Mouse (Mus musculus): ENCODE data around the gene Mrap2. TPM values are rescaled to one million over a fixed set of nuclear protein-coding genes. Genes with fewer than 3 reads are reported as not detected.

The Mrap2 gene
- polyA plus RNA-seq, 1 experiment from 2014 or later: 0.20 TPM

- ATAC-seq (ENCODE audit: low read depth): no peak
- Histone ChIP-seq H3K36me3 (ENCODE audit: control insufficient read depth, insufficient read depth, low read length) (no peaks in the 10 kb centered on the region), H3K4me3 (ENCODE audit: low read length) (no peak overlapping the region), H3K4me2 (ENCODE audit: low read depth, low read length) (no peak overlapping the region), H3K27ac (ENCODE audit: low read length) (no peak overlapping the region), H3K4me1 (replicated peaks; ENCODE audit: control insufficient read depth, insufficient read depth, low read length) (peaks cover 7% of the 10 kb centered on the region; the same call in 1 of the 2 replicates), H3K27me3 (ENCODE audit: control insufficient read depth, insufficient read depth, low read depth, low read length) (peaks cover 27% of the 10 kb centered on the region), H3K9me3 (ENCODE audit: control insufficient read depth, low read length) (no peaks in the 10 kb centered on the region), H3K9ac (ENCODE audit: low read length) (no peak overlapping the region)
- 81% methylated on average over 3 of the region's 3 CpGs for WGBS
These were observed 1.0 kb upstream of the Mrap2 start for GRCm38 (mm10) chr9:87143076-87143475.

GRCm38 (mm10) chr9:87144532-87144931 lies 426 bp downstream of the Mrap2 start:
- Histone ChIP-seq H3K9me3 (ENCODE audit: control insufficient read depth, low read length) (no peaks in the 10 kb centered on the region), H3K4me1 (replicated peaks; ENCODE audit: control insufficient read depth, insufficient read depth, low read length) (peaks cover 7% of the 10 kb centered on the region; the same call in 1 of the 2 replicates), H3K9ac (ENCODE audit: low read length) (peak overlapping the region; percentile 39), H3K27ac (ENCODE audit: low read length) (no peak overlapping the region), H3K27me3 (ENCODE audit: control insufficient read depth, insufficient read depth, low read depth, low read length) (peaks cover 27% of the 10 kb centered on the region), H3K4me3 (ENCODE audit: low read length) (peak overlapping the region; percentile 43), H3K36me3 (ENCODE audit: control insufficient read depth, insufficient read depth, low read length) (no peaks in the 10 kb centered on the region), H3K4me2 (ENCODE audit: low read depth, low read length) (peak overlapping the region; percentile 65)
- 1% methylated on average over 19 of the region's 19 CpGs for WGBS
- peak; percentile 44; the same call in 1 of the 2 replicates for ATAC-seq (ENCODE audit: low read depth)

GRCm38 (mm10) chr9:87145180-87145579 lies 1.1 kb downstream of the Mrap2 start:
- Histone ChIP-seq H3K27ac (ENCODE audit: low read length) (no peak overlapping the region), H3K9ac (ENCODE audit: low read length) (no peak overlapping the region), H3K27me3 (ENCODE audit: control insufficient read depth, insufficient read depth, low read depth, low read length) (peaks cover 27% of the 10 kb centered on the region), H3K36me3 (ENCODE audit: control insufficient read depth, insufficient read depth, low read length) (no peaks in the 10 kb centered on the region), H3K4me1 (replicated peaks; ENCODE audit: control insufficient read depth, insufficient read depth, low read length) (peaks cover 7% of the 10 kb centered on the region; the same call in 1 of the 2 replicates), H3K4me3 (ENCODE audit: low read length) (peak overlapping the region; percentile 43; the same call in 1 of the 2 replicates), H3K9me3 (ENCODE audit: control insufficient read depth, low read length) (no peaks in the 10 kb centered on the region), H3K4me2 (ENCODE audit: low read depth, low read length) (peak overlapping the region; percentile 65)
- ATAC-seq (ENCODE audit: low read depth): peak; percentile 61
- WGBS: 4% methylated on average over 15 of the region's 15 CpGs

GRCm38 (mm10) chr9:87145671-87146070 lies 1.6 kb downstream of the Mrap2 start:
- WGBS: 35% methylated on average over 11 of the region's 11 CpGs
- Histone ChIP-seq H3K27me3 (ENCODE audit: control insufficient read depth, insufficient read depth, low read depth, low read length) (peaks cover 27% of the 10 kb centered on the region), H3K27ac (ENCODE audit: low read length) (no peak overlapping the region), H3K4me1 (replicated peaks; ENCODE audit: control insufficient read depth, insufficient read depth, low read length) (peaks cover 7% of the 10 kb centered on the region; the same call in 1 of the 2 replicates), H3K4me2 (ENCODE audit: low read depth, low read length) (peak overlapping the region; percentile 65; the same call in 1 of the 2 replicates), H3K9me3 (ENCODE audit: control insufficient read depth, low read length) (no peaks in the 10 kb centered on the region), H3K9ac (ENCODE audit: low read length) (no peak overlapping the region), H3K36me3 (ENCODE audit: control insufficient read depth, insufficient read depth, low read length) (no peaks in the 10 kb centered on the region), H3K4me3 (ENCODE audit: low read length) (no peak overlapping the region)
- ATAC-seq (ENCODE audit: low read depth): 0 out of 2 replicates have a peak, but pooled peaks have one; percentile 4

- H3K27me3 ChIP-seq (ENCODE audit: control insufficient read depth, insufficient read depth, low read depth, low read length): peaks cover 27% of the 10 kb centered on the region
- H3K9me3 ChIP-seq (ENCODE audit: control insufficient read depth, low read length): no peaks in the 10 kb centered on the region
- no peak overlapping the region for H3K27ac ChIP-seq (ENCODE audit: low read length)
- no peak for ATAC-seq (ENCODE audit: low read depth)
- peaks cover 7% of the 10 kb centered on the region; the same call in 1 of the 2 replicates for H3K4me1 ChIP-seq (replicated peaks; ENCODE audit: control insufficient read depth, insufficient read depth, low read length)
- 83% methylated on average over 4 of the region's 4 CpGs for WGBS
- H3K36me3 ChIP-seq (ENCODE audit: control insufficient read depth, insufficient read depth, low read length): no peaks in the 10 kb centered on the region
- no peak overlapping the region for H3K4me2 ChIP-seq (ENCODE audit: low read depth, low read length)
- no peak overlapping the region for H3K4me3 ChIP-seq (ENCODE audit: low read length)
- no peak overlapping the region for H3K9ac ChIP-seq (ENCODE audit: low read length)
These were observed 2.3 kb downstream of the Mrap2 start for GRCm38 (mm10) chr9:87146400-87146799.

GRCm38 (mm10) chr9:87147927-87148326 lies 3.8 kb downstream of the Mrap2 start:
- no peaks in the 10 kb centered on the region for H3K9me3 ChIP-seq (ENCODE audit: control insufficient read depth, low read length)
- peak; percentile 80 for ATAC-seq (ENCODE audit: low read depth)
- H3K36me3 ChIP-seq (ENCODE audit: control insufficient read depth, insufficient read depth, low read length): no peaks in the 10 kb centered on the region
- H3K9ac ChIP-seq (ENCODE audit: low read length): no peak overlapping the region
- no peak overlapping the region for H3K4me3 ChIP-seq (ENCODE audit: low read length)
- no peak overlapping the region for H3K4me2 ChIP-seq (ENCODE audit: low read depth, low read length)
- peaks cover 7% of the 10 kb centered on the region; the same call in 1 of the 2 replicates for H3K4me1 ChIP-seq (replicated peaks; ENCODE audit: control insufficient read depth, insufficient read depth, low read length)
- WGBS: 40% methylated on average over 2 of the region's 2 CpGs
- peaks cover 27% of the 10 kb centered on the region for H3K27me3 ChIP-seq (ENCODE audit: control insufficient read depth, insufficient read depth, low read depth, low read length)
- no peak overlapping the region for H3K27ac ChIP-seq (ENCODE audit: low read length)

- no peaks in the 10 kb centered on the region for H3K36me3 ChIP-seq (ENCODE audit: control insufficient read depth, insufficient read depth, low read length)
- no peak overlapping the region for H3K9ac ChIP-seq (ENCODE audit: low read length)
- H3K9me3 ChIP-seq (ENCODE audit: control insufficient read depth, low read length): no peaks in the 10 kb centered on the region
- H3K27ac ChIP-seq (ENCODE audit: low read length): no peak overlapping the region
- H3K27me3 ChIP-seq (ENCODE audit: control insufficient read depth, insufficient read depth, low read depth, low read length): no peaks in the 10 kb centered on the region
- no peak overlapping the region for H3K4me3 ChIP-seq (ENCODE audit: low read length)
- 92% methylated on average over 1 of the region's 1 CpGs for WGBS
- H3K4me1 ChIP-seq (replicated peaks; ENCODE audit: control insufficient read depth, insufficient read depth, low read length): no peaks in the 10 kb centered on the region
- ATAC-seq (ENCODE audit: low read depth): no peak
- H3K4me2 ChIP-seq (ENCODE audit: low read depth, low read length): no peak overlapping the region
These were observed 8.7 kb downstream of the Mrap2 start for GRCm38 (mm10) chr9:87152641-87153325.

- H3K4me2 ChIP-seq (ENCODE audit: low read depth, low read length): no peak overlapping the region
- H3K4me1 ChIP-seq (replicated peaks; ENCODE audit: control insufficient read depth, insufficient read depth, low read length): no peaks in the 10 kb centered on the region
- no peaks in the 10 kb centered on the region for H3K9me3 ChIP-seq (ENCODE audit: control insufficient read depth, low read length)
- H3K9ac ChIP-seq (ENCODE audit: low read length): no peak overlapping the region
- no peaks in the 10 kb centered on the region for H3K27me3 ChIP-seq (ENCODE audit: control insufficient read depth, insufficient read depth, low read depth, low read length)
- H3K4me3 ChIP-seq (ENCODE audit: low read length): no peak overlapping the region
- ATAC-seq (ENCODE audit: low read depth): no peak
- no peaks in the 10 kb centered on the region for H3K36me3 ChIP-seq (ENCODE audit: control insufficient read depth, insufficient read depth, low read length)
- H3K27ac ChIP-seq (ENCODE audit: low read length): no peak overlapping the region
- WGBS: 78% methylated on average over 4 of the region's 4 CpGs
These were observed 18.5 kb downstream of the Mrap2 start for GRCm38 (mm10) chr9:87162559-87162958.

GRCm38 (mm10) chr9:87167001-87167830 lies 23.1 kb downstream of the Mrap2 start:
- 70% methylated on average over 9 of the region's 9 CpGs for WGBS
- ATAC-seq (ENCODE audit: low read depth): no peak
- H3K9ac ChIP-seq (ENCODE audit: low read length): no peak overlapping the region
- no peaks in the 10 kb centered on the region for H3K9me3 ChIP-seq (ENCODE audit: control insufficient read depth, low read length)
- no peak overlapping the region for H3K4me2 ChIP-seq (ENCODE audit: low read depth, low read length)
- no peaks in the 10 kb centered on the region for H3K27me3 ChIP-seq (ENCODE audit: control insufficient read depth, insufficient read depth, low read depth, low read length)
- no peaks in the 10 kb centered on the region for H3K36me3 ChIP-seq (ENCODE audit: control insufficient read depth, insufficient read depth, low read length)
- H3K4me1 ChIP-seq (replicated peaks; ENCODE audit: control insufficient read depth, insufficient read depth, low read length): no peaks in the 10 kb centered on the region
- H3K27ac ChIP-seq (ENCODE audit: low read length): no peak overlapping the region
- H3K4me3 ChIP-seq (ENCODE audit: low read length): no peak overlapping the region
